Mouse (Mus musculus) NIH3T3 (cell line): ENCODE measurements around the gene Ahnak.
"Not testable (repeated sequence)": the region's sequence is repeated elsewhere in the genome, so short reads cannot be mapped to it uniquely, and the experiment has no call there.

Experiments used
- DNase-seq: peaks from one replicate; pipeline ENCODE4 v3.0.0-alpha.2; 2012; ENCODE audit warnings: low read depth

The Ahnak gene

GRCm38 (mm10) chr19:9041074-9041473 lies 52.0 kb downstream of the Ahnak start:
- no peak for DNase-seq

DNA sequence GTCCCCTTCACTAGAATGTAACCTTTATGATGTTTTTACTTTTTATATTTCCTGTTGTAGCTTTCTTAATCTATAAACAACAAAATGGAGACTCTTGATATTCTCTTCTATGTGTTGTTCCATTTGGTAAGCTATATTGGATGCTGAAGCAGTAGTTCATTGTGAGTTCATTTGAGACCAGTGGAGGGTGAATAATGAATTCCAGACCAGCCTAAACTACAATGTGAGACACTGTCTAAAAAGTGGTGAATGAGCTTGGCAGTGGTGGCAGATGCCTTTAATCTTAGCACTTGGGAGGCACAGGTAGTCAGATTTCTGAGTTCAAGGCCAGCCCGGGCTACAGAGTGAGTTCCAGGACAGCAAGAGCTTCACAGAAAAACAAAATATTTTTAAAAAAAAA lies 54.0 kb downstream of the Ahnak start:
- peak; percentile 55 for DNase-seq

DNA sequence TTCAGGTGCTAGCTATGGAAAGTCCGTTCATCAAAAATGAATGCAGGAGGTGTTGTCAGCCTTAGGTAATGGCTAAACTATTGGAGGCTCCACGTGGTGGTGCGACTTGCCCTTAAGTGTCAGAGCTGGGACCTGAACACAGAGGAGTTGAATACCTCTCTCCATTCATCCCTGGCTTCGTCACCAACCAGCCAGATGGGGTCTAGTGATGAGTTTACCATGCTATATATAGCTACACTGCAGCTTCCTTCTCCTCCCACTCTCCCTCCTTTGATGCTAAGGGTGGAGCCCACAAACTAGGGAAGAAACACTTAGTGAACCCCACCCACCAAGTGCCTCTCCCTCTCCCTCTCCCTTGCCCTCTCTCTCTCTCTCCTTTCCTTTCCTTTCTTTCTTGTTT lies 55.2 kb downstream of the Ahnak start:
- DNase-seq, result no peak

DNA sequence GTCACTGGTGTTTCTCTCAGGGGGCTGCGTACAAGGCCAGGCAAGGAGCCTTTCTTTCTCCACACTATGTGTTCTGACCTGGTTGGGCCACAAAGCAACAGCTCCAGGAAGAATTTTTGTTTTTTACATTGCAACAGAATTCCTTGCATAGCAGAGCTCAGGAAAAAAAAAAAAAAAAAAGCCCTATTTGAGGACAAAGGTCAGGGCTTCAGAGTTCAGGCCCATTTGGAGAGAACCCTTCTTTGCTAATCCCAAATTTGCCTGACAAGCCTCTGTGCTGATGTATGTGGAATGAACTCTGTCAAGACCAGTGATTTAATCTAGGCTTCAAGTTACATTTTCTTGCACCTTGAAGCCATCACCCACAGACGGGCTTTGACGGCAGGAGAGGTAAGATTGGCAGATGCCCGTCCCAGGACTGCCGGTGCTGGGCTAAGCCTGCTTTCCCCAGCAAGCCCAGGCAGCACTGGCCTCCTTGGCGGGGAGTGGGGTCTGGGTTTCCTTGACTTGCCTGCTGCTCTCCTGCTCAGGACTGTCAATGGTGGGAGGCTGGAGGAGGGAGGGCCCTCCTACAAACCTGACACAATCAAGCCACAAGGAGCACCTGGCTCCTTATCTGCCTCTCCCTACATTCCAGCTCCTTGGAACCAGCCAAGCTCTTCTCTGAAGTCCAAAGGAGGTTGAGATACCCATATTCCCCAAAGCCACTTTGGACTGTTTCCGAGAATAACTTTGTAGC lies 58.3 kb downstream of the Ahnak start:
- no peak for DNase-seq

- DNase-seq, result peak; percentile 47
These were observed 58.9 kb downstream of the Ahnak start for GRCm38 (mm10) chr19:9047946-9048387.

- no peak for DNase-seq
These were observed 60.0 kb downstream of the Ahnak start for GRCm38 (mm10) chr19:9048981-9049687.

- DNase-seq, result no peak
These were observed 61.5 kb downstream of the Ahnak start for GRCm38 (mm10) chr19:9050294-9051229.

DNA sequence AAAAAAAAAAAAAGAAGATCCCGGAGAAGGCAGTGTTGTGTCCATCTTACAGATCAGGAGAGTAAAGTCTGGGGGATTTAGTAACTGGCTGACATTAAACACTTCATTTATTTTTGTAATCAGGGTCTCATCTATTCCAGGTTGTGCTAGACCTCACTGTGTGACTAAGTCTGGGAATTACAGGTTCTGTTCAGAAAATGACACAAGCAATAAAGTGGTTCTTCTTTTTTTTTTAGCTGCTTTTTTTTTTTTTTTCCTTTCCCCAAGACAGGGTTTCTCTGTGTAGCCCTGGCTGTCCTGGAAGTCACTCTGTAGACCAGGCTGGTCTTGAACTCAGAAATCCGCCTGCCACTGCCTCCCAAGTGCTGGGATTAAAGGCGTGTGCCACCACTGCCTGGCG lies 62.9 kb downstream of the Ahnak start:
- not testable (repeated sequence) for DNase-seq

- peak; percentile 95 for DNase-seq
These were observed 63.8 kb downstream of the Ahnak start for GRCm38 (mm10) chr19:9052803-9053431.

GRCm38 (mm10) chr19:9055153-9055552 lies 66.1 kb downstream of the Ahnak start:
- peak; percentile 52 for DNase-seq

GRCm38 (mm10) chr19:9055703-9056355 lies 66.7 kb downstream of the Ahnak start:
- DNase-seq, result no peak

GRCm38 (mm10) chr19:9057679-9058078 lies 68.6 kb downstream of the Ahnak start:
- DNase-seq, result peak; percentile 41

GRCm38 (mm10) chr19:9058331-9058884 lies 69.3 kb downstream of the Ahnak start:
- DNase-seq, result no peak

GRCm38 (mm10) chr19:9058944-9059343 lies 69.9 kb downstream of the Ahnak start:
- peak; percentile 35 for DNase-seq

GRCm38 (mm10) chr19:9059391-9059790 lies 70.3 kb downstream of the Ahnak start:
- peak; percentile 86 for DNase-seq

DNA sequence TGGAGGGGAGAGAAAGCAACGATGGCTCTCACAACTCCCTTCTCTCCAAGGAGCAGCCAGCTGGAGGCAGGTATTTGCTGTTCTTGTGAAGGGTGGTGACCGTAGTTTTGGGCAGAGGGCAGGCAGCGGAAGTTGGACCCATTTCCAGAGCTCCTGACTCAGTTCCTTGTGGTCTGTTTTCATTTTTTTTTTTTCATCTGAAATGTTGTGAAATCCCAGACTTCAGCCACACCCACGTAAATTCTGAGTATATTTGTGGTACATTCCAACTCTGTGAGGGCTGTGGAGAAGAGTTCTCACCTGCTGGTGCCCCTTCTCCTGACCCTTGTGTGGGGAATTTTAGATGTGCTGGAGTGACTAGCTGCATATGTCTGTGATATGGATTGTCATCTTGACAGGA lies 71.0 kb downstream of the Ahnak start:
- peak; percentile 89 for DNase-seq

- peak; percentile 95 for DNase-seq
These were observed 72.3 kb downstream of the Ahnak start for GRCm38 (mm10) chr19:9061221-9061893.

DNA sequence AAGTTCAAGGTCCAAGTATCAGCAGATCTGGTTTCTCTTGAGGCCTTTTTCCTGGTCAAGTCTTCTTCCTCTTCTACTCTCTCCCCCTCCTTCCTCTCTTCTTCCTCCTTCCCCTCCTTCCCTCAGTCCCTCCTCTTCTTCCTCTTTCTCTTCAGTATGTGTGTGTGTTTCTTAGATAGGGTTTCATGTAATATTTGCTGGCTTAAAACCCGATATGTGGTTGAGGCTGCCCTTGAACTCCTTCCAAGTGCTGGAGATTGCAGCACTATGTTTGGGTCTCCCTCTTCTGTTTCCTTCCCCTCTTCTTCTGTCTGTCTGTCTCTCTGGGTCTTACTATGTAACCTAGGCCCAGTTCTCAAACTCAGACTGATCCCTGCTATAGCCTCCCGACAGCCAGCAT lies 73.7 kb downstream of the Ahnak start:
- peak; percentile 44 for DNase-seq

DNA sequence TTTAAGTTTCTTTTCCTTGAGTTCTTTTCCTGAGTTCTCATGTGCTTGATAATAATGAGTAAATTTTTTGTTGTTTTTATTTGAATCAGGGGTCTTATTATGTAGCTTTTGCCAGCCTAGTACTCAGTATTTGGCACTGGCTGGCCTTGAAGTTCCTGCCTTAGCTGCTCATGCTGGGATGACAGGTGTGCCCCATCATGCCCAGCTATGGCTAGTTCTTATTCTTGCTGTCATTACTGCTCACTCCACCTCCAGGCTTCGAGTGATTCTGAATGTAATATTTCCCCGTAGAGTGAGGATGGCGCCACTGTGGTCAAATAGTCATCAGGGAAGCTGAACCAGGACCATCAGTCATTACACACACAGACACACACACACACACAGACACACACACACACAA lies 74.7 kb downstream of the Ahnak start:
- DNase-seq, result no peak
